Mouse (Mus musculus) gastrocnemius, postnatal 25 days (tissue): ENCODE measurements around the gene Azi2. TPM values are rescaled to one million over a fixed set of nuclear protein-coding genes. Genes with fewer than 3 reads are reported as not detected.

ENCODE experiments used
- DNase-seq: peaks from one replicate; pipeline ENCODE4 v3.0.0; 2022
- long read RNA-seq, 2 experiments: library from polyadenylated mRNA; stranded (forward); transcript quantifications; one replicate each; pipeline ENCODE4 v2.0.0; 2021
- total RNA-seq, 2 experiments: library from RNA; stranded (reverse); gene quantifications; 1 replicate in 1 of 2; 2 replicates in 1 of 2; pipeline ENCODE4 v1.2.3; 2021

The Azi2 gene
- total RNA-seq: 10 to 100 TPM; 28.6 to 31.7 TPM
- long read RNA-seq, experiment 1, transcript Azi2-201 (8 exons, 3,396 nt): major isoform, 5 of 37 reads
- long read RNA-seq, experiment 1, partial matches to known transcripts: 2 of 37 reads
- long read RNA-seq, experiment 1, other reads (novel, unspliced or antisense): 30 of 37 reads
- long read RNA-seq, experiment 2, partial matches to known transcripts: 1 of 42 reads
- long read RNA-seq, experiment 2, other reads (novel, unspliced or antisense): 38 of 42 reads

DNA sequence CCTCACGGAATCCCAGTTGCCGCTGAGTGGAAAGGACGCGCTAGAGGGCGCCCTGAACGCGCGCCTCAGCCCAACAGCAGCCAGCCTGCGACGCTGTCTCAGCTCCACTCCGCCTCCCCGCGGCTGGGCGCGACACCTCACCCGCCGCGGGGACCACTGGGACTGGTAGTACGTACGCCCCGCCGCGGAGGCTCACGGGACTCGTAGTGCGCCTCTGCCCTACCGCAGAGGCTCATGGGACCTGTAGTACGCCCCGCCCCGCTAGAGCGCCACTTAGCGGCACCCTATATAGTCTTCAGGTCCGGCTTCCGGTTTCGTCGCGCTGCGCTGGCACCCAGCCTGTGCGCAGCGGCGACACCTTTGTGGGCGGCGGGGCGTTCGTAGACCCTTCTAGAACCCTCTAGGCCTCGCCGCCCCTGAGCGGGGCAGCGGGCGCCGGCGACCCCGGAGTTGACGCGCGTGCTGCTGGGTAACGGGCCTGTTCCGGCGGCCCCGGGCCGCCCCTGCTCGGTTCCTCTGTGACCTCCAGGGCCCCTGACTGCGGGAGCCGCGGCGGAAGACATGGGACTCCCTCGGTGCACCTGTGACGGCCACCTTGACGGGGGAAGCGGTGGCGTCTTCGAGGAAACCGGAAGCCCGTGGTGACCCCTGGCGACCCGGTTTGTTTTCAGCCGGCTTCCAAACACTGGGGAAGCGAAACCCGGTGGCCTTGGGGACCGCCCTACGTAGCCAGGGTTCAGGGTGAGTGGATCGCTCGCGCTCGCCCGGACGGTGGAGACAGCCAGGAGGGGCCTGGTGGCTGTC, at the start of gene Azi2:
Azi2 (plus strand) TSS at position 282 of the 804 bp plus-strand sequence.
- DNase-seq: peak; percentile 98

DNA sequence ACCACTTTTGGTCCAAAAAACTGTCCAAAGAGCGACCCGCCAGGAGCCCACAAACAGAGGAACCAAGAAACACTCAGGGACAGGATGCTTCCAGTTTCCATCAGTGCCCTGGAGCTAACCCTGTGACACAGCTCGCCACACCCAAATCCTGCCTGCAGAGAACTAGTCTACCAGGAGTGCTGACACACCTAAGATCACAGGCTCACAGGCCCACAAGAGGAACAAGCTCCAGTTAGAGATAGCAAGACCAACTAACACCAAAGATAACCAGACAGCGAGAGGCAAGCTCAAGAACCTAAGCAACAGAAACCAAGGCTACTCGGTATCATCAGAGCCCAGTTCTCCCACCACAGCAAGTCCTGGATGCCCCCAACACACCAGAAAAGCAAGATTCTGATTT, 43.7 kb upstream of the Azi2 start:
- DNase-seq: no peak

DNA sequence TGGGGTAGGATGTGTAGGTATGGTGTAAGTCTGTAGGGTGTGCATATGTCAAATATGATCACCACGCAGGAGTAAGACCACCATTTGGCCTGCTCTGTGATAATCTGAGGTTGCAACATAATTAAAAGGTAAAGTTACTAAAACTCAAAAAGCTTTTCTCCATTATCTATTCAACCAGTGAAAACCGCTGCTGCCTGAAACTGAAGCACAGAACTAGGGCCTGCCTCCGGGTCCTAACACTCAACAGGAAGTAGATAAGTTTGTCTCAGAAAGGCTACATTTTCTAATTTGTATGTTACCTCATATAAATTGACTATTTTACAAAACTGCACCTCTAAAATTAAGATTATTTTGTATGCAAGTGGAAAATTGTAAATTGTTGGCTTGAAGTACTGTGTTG, 38.8 kb upstream of the Azi2 start:
- no peak for DNase-seq

DNA sequence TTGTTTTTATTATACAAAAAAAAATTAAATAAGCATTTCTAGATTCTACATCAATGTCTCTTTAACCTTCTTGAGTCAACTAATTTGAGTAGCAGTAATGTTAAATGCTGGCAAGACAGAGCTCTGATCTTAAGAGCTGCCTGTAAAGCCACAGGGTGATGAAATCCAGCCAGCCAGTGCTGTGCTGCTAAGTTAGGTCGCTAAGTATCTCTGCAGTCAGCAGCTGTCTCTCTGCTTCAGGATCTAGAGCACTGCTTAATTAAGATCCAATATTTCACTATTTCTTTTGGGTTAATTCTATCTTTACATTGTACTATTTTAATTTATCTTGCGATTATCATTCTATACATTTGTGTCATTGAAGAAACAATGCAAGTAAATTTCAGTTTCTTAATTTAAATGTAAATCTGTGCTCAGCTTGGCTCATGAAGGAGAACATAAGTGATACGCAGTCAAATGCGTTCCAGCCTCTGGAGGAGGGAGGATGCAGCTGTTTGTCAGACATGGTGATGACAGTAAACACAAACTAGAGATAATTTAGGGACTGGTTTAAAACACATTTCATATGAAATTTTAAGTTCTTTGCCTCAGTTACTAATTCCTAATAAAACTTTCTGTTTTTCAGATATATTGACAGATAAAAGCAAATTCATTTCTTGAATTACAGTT, 36.9 kb upstream of the Azi2 start:
- no peak for DNase-seq

DNA sequence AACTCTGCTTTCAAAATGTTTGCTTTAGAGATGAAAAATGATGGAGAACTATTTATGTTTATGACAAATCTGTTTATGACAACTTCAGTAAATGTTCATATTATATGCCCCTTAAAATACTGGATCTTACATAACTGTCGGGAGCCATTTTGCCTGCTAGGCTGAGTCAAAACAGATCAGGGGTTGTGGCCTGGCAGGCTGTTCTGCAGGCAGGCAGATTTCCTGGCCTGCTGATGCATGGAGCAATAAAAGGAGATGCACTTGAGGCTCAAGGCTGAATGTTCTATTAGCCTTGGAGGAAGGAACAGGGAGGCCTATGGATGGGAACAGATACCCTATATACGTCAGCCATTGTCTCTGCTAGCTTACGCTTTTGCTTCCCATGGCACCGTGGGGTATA, 36.4 kb upstream of the Azi2 start:
- DNase-seq: no peak

DNA sequence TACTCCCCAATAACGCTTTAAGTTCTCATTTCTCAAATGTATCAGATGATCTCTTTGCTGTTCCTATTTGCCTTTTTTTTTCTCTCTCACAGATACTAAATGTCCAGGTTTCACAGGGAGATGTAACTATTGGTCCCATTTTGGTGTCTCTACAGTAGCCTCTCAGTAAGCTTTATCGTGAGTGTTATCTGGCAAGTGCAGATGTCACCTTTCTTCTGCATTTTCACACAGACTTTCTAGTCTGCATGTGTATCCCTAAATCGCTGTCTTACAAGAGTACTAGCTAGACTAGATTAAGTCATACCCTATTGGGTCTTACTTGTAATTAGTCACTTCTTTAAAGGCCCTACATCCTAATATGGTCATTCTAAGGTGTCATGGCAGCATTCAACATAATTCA, 27.4 kb upstream of the Azi2 start:
- DNase-seq: no peak

DNA sequence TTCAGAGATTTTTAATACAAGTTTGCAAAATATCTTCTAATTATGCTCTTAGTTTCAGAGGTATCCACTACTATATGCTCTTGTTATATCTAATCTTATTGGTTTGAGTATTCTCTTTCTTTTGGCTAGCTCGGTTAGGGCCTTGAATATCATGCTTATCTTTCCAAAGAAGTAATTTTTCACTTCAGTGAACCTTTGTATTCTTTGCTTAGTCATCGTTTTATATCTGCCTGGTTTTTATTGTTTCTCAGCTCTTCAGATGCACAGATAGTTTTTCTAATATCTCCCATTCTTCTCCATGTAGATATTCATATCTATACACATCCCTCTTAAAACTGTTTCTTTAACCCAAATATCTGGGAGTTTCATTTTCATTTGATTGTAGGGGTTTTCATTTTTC, 15.3 kb upstream of the Azi2 start:
- no peak for DNase-seq

DNA sequence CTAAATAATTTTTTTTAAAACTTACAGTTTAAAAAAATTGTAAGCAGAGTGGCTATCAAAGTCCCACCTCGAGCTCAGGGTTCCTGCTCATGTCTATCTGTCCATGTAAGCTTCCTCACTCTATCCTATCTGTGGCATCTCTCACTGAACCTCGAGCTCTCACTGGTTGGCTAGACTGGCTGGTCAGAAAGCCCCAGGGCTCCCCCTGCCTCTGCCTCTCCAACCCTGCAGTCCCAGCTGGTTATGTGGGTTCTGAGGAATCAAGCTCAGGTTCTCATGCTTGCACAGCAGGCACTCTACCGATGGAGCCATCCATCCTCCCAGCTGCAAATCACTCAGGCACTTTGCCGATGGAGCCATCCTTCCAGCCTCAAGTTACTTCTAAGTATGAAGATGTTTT, 10.8 kb upstream of the Azi2 start:
- DNase-seq: no peak

DNA sequence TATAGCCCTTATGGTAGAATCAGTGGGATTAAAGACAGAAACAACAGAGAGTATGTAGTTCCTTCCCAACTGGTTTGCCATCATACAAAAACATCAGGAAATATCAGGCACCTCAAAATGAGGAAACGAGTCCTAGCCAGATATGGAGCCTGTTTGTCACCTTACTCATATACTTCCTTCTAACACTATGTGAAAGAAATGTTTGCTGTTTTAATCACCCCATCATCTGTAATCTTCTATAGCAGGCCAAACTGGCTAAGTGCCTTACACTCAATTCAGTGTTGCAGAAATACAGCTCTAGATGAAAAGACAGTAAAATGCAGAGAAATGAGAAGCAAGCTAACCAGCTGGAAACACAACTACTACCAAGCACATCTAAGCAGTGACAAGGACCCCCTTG, 10.0 kb upstream of the Azi2 start:
- no peak for DNase-seq

DNA sequence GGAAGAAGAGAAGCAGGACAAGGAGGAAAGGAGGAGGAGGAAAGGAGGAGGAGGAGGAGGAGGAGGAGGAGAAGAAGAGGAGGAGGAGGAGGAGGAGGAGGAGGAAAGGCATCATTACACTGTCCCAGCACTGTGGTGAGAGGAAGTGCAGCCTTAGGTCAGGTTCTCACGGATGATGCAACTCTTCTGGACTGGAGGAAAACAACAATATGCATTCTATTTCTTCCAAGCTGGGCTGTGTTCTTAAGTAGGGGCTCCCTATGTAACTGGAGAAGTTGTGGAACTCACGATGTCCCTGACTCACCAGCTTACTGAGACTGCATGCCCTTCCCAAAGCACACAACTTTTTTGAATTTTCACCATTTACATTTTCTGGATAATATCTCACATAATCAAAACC, 8.6 kb upstream of the Azi2 start:
- no peak for DNase-seq

DNA sequence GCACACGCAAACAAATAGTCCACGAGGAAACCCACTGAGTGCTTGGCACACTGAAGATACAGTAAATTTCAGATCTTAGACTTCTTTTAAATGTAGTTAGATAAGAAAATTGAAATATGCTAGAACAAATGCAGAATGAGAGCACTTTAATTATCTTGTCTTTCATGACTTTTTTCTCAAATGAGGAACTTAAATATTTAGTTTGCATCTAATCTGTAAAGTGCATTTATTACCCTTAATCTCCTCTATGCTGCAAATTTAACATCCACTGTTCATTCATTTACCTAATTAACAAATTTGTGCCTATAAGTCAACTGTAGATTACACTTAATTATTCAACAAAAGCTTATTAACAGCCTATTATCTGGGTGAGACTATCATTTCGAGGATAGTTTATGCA, 5.3 kb upstream of the Azi2 start:
- DNase-seq: no peak

DNA sequence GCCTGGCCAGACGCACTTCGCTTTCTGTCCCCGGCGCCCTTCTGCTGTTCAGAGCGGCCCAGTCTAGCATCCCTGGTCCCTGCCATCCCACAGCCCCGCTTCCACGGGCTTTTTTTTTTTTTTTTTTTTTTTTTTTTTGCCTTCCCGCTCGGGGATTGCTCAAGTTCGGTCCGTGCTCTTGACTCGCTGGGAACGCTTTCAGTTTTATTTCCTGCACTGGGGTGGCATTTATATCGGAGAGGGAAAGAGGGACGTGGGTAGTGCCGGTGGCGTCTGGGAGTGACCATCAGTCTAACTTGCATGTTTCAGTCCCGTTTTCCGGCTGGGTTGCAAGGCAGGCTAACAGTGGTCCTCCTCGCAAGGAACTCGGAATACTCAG, 712 bp downstream of the Azi2 start:
- no peak for DNase-seq

DNA sequence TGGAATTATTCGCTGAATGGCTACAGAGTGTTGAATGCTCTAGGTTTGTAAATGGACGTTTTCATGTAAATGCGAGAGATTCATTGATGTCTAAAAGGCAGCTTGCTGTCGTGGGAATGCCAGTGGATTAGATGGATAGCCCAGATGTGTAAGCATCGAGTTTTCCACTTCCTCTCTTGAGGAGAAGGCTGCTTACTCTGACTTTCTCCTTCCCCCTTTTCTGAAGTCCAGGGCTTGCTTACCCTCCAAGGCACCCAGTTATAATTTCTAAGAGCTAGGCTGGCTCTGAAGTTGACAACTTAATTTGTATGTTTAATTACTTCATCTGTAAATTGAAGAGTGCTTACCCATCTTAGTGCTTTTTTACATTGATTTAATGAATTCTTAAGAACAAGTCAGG, 1.3 kb downstream of the Azi2 start:
- no peak for DNase-seq

DNA sequence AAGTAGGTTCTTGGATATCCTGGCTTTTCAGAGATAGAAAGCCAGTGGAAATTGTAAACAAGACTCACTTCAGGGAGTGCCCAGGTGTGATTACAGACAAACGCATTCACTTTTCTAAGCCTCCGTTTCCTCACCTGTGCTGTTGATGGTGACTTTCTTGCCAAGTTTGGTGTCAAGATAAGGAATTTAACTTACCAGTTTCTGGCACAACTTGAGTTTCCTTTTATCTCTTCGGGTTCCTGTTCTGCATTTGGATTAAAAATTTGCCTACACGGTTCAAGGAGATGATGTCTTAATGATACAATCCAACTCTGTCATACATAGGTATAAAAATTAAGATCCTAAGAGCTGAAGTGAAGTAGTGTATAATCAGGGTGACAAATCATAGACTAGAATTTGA, 2.4 kb downstream of the Azi2 start:
- DNase-seq: no peak

DNA sequence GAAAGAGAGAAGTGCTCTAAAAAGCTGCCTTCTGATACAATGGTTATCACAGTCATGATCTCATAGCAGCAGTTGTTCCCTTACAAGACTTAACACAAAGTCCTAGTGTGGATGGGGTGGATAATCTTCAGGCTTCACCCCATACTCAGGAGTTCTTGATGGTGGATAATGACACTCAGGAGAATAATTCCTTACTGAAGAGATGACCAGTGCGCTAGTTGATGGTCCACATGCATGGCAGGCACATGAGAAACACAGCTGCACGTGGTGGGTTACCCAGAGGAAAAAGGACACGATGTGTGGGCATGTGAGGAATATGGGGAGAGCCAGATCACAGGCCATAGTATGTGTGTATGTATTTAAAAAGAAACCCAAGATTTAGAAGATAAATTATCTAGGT, 3.3 kb downstream of the Azi2 start:
- DNase-seq: no peak

DNA sequence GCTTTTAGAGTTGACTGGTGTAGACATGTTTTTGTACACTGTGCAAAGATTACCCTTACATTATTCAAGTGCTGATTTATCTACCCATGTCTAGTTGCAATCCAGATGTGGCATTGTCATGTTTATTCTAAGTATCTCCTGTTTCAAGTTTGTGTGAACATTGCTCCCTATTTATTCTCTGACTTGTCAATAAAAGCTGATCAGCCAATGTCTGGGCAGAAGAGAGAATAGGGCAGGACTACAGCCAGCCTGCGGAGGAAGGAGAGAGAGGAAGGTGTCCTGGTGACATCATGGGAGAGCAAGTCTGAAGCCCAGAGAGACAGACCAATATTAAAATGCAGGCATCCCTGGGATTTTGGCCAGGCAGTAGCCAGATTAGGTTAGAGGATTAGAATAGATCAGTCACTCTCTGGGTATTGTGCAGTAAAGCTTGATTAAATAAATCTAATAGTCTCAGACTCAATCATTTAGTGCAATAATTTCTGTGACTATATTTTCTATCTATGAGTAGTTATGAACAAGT, 4.8 kb downstream of the Azi2 start:
- no peak for DNase-seq

DNA sequence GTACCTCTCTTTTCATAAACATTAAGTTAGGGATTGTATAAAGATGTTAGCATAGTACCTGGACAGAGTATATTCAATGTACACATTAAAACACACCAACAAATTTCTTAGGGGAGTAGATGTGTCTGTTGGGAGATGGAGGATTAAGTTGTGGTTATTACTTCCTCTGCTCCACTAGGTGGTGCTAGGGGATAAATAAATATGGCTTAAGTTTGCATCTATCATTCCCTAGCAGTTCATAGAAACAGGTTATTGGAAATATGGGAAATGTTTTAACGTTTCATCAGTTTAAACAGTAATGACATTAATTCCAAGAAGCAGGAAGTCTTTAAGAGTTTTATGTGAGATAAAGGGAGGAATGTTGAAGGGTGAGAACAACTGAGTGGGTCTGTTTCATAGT, 13.0 kb downstream of the Azi2 start:
- DNase-seq: no peak

DNA sequence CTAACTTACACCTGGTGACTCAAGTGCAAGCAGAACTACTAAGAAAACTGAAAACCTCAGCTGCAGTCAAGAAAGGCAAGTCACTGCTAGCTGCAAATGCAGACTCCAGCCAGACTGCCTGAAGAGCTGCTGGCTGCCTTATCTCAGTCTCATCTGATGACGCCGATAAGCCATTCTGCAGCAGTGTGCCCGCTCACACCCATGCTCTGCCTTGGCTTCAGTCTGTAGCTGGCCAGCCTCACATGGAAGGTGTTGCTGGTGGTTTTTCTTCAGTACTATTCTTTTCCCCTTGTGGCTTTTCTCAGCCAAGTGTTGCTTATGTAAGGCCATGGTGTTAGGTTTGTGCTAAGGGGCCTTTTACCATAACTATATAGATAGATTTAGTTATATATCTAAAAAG, 18.8 kb downstream of the Azi2 start:
- no peak for DNase-seq

DNA sequence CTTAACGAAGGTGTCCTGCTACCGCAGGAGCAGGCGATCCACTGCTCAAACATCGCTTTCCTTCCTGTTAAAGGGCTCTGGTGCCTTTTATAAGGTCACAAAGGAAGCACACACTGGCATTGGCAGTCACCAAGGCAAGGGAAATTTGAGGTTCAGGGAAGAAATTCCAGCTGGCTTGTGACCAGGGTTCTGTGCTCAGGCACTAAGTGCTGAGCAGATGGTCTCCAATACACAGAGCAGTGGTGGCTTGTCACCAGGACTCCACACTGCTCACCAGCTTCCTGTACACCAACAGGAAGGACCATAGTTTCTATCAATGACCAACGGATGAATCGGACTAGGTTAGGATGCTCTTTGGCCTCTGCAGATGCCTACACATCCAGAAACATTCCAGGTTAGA, 30.1 kb downstream of the Azi2 start:
- peak; percentile 27 for DNase-seq

DNA sequence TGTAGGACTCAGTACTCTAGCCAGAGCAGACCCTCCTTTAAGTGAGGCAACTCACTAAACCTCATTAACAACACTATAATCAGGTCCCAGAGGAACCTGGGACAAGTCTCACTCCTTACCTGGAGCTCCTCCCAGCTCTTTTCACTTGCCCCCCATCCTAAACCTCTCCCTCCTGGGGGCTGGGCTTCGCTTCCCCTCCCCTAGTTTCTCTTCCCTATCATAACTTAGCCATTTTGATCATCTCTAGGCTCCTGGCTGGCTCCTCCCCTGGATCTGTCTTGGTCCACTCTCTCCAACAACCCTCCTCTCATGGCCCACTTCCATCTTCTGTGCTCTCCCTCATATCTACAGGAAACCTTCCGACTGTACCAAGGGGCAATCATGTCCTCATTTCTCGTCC, 31.0 kb downstream of the Azi2 start:
- DNase-seq: no peak

DNA sequence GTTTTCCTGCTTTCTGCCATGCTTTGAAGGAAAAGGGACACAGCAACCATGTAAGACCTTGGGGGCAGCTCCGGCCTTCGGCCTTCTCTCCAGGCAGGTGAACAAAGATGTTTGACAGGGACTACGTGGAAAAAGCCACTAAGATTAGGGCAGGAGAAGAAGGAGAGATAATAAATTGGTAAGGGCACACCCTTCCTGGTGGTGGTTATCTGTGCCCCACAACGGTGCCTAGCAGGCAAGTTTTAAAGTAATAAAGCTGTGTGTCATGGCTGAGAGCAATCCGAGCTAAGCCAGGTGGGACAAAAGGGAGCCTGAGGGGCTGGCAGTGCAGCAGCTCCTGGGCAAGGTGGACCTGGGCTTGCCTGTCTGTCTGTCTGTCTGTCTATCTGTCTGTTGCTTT, 31.8 kb downstream of the Azi2 start:
- DNase-seq: no peak

DNA sequence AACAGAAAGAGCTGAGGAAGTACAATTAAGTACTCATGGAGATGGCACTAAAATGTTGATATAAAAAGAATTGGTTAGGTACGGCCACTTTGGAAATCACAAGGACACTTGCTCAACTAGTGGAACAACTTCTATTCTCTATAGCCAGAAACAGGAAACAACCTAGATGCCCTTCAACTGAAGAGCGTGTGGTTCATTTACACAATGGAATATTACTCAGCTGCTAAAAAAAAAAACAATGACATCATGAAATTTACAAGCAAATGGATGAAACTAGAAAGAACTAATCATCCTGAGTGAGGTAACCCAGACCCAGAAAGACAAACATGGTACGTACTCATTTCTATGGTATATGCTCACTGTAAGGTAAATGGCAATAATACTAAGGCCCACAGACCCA, 33.1 kb downstream of the Azi2 start:
- no peak for DNase-seq
